24 mouse cellular contexts compared by ENCODE assay signal in genomic region chrX:10549708-10550107, GRCm38 (mm10).
DNase-seq lines count a peak whose midpoint lies in the region; ATAC-seq and TF ChIP-seq lines count a peak whose summit lies in the region.
"Had no signal": no experiment of that assay in that cellular context is flagged by ENCODE, and none has a peak within 500 bp of the region (broad histone marks: within the 10 kb centered on the region; RNA-seq: fewer than 3 reads in every experiment).

No protein-coding gene starts in this region.

- in situ Hi-C loops in Patski (cut with MboI; ENCODE audit: low pct_unique_long_range_greater_than_20kb): no loop called here

- no peak for ATAC-seq in forebrain, postnatal 0 days
- ATAC-seq in forebrain, embryonic 15.5 days (replicated peaks): no peak
- ATAC-seq in kidney, postnatal 0 days (replicated peaks; ENCODE audit: low FRiP score, low read depth): no peak
- ATAC-seq in kidney, embryonic 16.5 days (ENCODE audit: low FRiP score, low TSS enrichment): no peak
- no peak for ATAC-seq in Patski
- ATAC-seq: inflammation-experienced regulatory T-cells, adult 6 months had no signal

- CTCF ChIA-PET in Patski (lab: Charles Lee): no interaction called here

- peak; percentile 8; the same call in 1 of the 2 replicates for TF ChIP-seq CTCF in forebrain, postnatal 0 days (IDR thresholded peaks at IDR 0.05; ENCODE audit: low read depth)
- TF ChIP-seq CTCF in kidney, postnatal 0 days (IDR thresholded peaks at IDR 0.05; ENCODE audit: low read depth): peak; percentile 43
- peak; percentile 51 for TF ChIP-seq CTCF in Patski (IDR thresholded peaks at IDR 0.05)

- H3K9me3 ChIP-seq in forebrain, postnatal 0 days (ENCODE audit: low read length): no peaks in the 10 kb centered on the region
- H3K9me3 ChIP-seq in forebrain, embryonic 15.5 days: no peaks in the 10 kb centered on the region
- H3K9me3 ChIP-seq in kidney, postnatal 0 days (replicated peaks; ENCODE audit: low read length): no peaks in the 10 kb centered on the region
- H3K9me3 ChIP-seq in kidney, embryonic 16.5 days (ENCODE audit: low read length): no peaks in the 10 kb centered on the region
- H3K9me3 ChIP-seq: forebrain, embryonic 10.5 days; hindbrain, embryonic 10.5 days; kidney, embryonic 15.5 days; limb, embryonic 15.5 days had no signal

- H3K27me3 ChIP-seq in forebrain, postnatal 0 days (ENCODE audit: insufficient read depth, low read length): no peaks in the 10 kb centered on the region
- no peaks in the 10 kb centered on the region for H3K27me3 ChIP-seq in forebrain, embryonic 15.5 days
- no peaks in the 10 kb centered on the region for H3K27me3 ChIP-seq in kidney, postnatal 0 days (ENCODE audit: insufficient read depth, low read length)
- H3K27me3 ChIP-seq in kidney, embryonic 16.5 days (ENCODE audit: insufficient read depth, low read length): no peaks in the 10 kb centered on the region
- peaks cover 5% of the 10 kb centered on the region for H3K27me3 ChIP-seq in Patski
- H3K27me3 ChIP-seq: kidney, embryonic 15.5 days; limb, embryonic 15.5 days had no signal

- 79% methylated on average over 3 of the region's 3 CpGs for WGBS in forebrain, postnatal 0 days
- 87% methylated on average over 3 of the region's 3 CpGs for WGBS in forebrain, embryonic 15.5 days
- 78% methylated on average over 3 of the region's 3 CpGs for WGBS in kidney, postnatal 0 days
- 81% methylated on average over 3 of the region's 3 CpGs for WGBS in kidney, embryonic 16.5 days

- no peaks in the 10 kb centered on the region for H3K4me1 ChIP-seq in forebrain, postnatal 0 days (ENCODE audit: insufficient read depth)
- H3K4me1 ChIP-seq in forebrain, embryonic 15.5 days: no peaks in the 10 kb centered on the region
- no peaks in the 10 kb centered on the region for H3K4me1 ChIP-seq in kidney, postnatal 0 days (replicated peaks; ENCODE audit: insufficient read depth, low read length)
- no peaks in the 10 kb centered on the region for H3K4me1 ChIP-seq in kidney, embryonic 16.5 days (ENCODE audit: insufficient read depth, low read length)
- H3K4me1 ChIP-seq: forebrain, embryonic 10.5 days; hindbrain, embryonic 10.5 days; kidney, embryonic 15.5 days; limb, embryonic 15.5 days; midbrain, embryonic 10.5 days had no signal

- POLR2A ChIA-PET in Patski (lab: Charles Lee): no interaction called here

- H3K4me3 ChIP-seq in forebrain, postnatal 0 days (ENCODE audit: low read depth, low read length): no peak overlapping the region
- H3K4me3 ChIP-seq in forebrain, embryonic 15.5 days: no peak overlapping the region
- H3K4me3 ChIP-seq in kidney, postnatal 0 days (replicated peaks; ENCODE audit: low read depth, low read length): no peak overlapping the region
- H3K4me3 ChIP-seq in kidney, embryonic 16.5 days (ENCODE audit: low read length): no peak overlapping the region
- H3K4me3 ChIP-seq: forebrain, embryonic 10.5 days; hindbrain, embryonic 10.5 days; kidney, embryonic 15.5 days; limb, embryonic 15.5 days; midbrain, embryonic 10.5 days had no signal

- no peak for DNase-seq in forebrain, postnatal 0 days
- DNase-seq in kidney, postnatal 0 days (ENCODE audit: low spot score): no peak
- peak; percentile 4 for DNase-seq in 416B (ENCODE audit: low read depth)
- no peak for DNase-seq in Patski (ENCODE audit: low read depth, low spot score)
- DNase-seq in testis, postnatal 14 days (ENCODE audit: low spot score): no peak
- no peak for DNase-seq in right cerebral cortex, adult 2 months (ENCODE audit: low spot score in 2 of 2)
- DNase-seq: adrenal gland, postnatal 36 days; cerebellum, adult 2 months; cerebellum, postnatal 36 days; gastrocnemius, postnatal 10 days; layer of hippocampus, postnatal 36 days; lung, embryonic 14.5 days; lung, postnatal 4 days; spleen, adult 18-20 months; thymus, adult 18-20 months; thymus, postnatal 4 days had no signal

- H3K36me3 ChIP-seq in forebrain, postnatal 0 days (ENCODE audit: insufficient read depth): no peaks in the 10 kb centered on the region
- no peaks in the 10 kb centered on the region for H3K36me3 ChIP-seq in forebrain, embryonic 15.5 days
- H3K36me3 ChIP-seq in kidney, postnatal 0 days (ENCODE audit: insufficient read depth, low read length): no peaks in the 10 kb centered on the region
- no peaks in the 10 kb centered on the region for H3K36me3 ChIP-seq in kidney, embryonic 16.5 days (ENCODE audit: insufficient read depth, low read length)
- H3K36me3 ChIP-seq: forebrain, embryonic 10.5 days; hindbrain, embryonic 10.5 days; kidney, embryonic 15.5 days; limb, embryonic 15.5 days; midbrain, embryonic 10.5 days had no signal

- no peak overlapping the region for H3K27ac ChIP-seq in forebrain, postnatal 0 days (ENCODE audit: low read depth, low read length)
- H3K27ac ChIP-seq in forebrain, embryonic 15.5 days (replicated peaks): no peak overlapping the region
- no peak overlapping the region for H3K27ac ChIP-seq in kidney, postnatal 0 days
- no peak overlapping the region for H3K27ac ChIP-seq in kidney, embryonic 16.5 days (ENCODE audit: low read length)
- H3K27ac ChIP-seq: forebrain, embryonic 10.5 days; hindbrain, embryonic 10.5 days; kidney, embryonic 15.5 days; limb, embryonic 15.5 days; midbrain, embryonic 10.5 days had no signal

- H3K9ac ChIP-seq in forebrain, postnatal 0 days: no peak overlapping the region
- H3K9ac ChIP-seq in forebrain, embryonic 15.5 days (replicated peaks): no peak overlapping the region
- no peak overlapping the region for H3K9ac ChIP-seq in kidney, postnatal 0 days (ENCODE audit: low read depth, low read length)
- no peak overlapping the region for H3K9ac ChIP-seq in kidney, embryonic 16.5 days (replicated peaks; ENCODE audit: low read length)
- H3K9ac ChIP-seq: kidney, embryonic 15.5 days; limb, embryonic 15.5 days; lung, embryonic 14.5 days had no signal

- H3K4me2 ChIP-seq in forebrain, postnatal 0 days (ENCODE audit: low read depth): no peak overlapping the region
- no peak overlapping the region for H3K4me2 ChIP-seq in forebrain, embryonic 15.5 days (replicated peaks)
- H3K4me2 ChIP-seq in kidney, postnatal 0 days (ENCODE audit: low read length): no peak overlapping the region
- H3K4me2 ChIP-seq in kidney, embryonic 16.5 days (replicated peaks; ENCODE audit: low read depth, low read length): no peak overlapping the region
- H3K4me2 ChIP-seq: kidney, embryonic 15.5 days; limb, embryonic 15.5 days; lung, embryonic 14.5 days had no signal
